Mouse (Mus musculus) cerebellum, adult 11 months (tissue): Measurements from ENCODE around the gene Wdr72.

Experiments used
- DNase-seq: peaks from one replicate; pipeline ENCODE4 v3.0.0; 2022

Wdr72 gene

GRCm38 (mm10) chr9:74248084-74248483 is 137.9 kb downstream of the Wdr72 start:
- DNase-seq, result no peak

- no peak for DNase-seq
Measured at GRCm38 (mm10) chr9:74249486-74249885, 139.3 kb downstream of the Wdr72 start.

- DNase-seq, result no peak
Measured at GRCm38 (mm10) chr9:74250522-74250921, 140.4 kb downstream of the Wdr72 start.

GRCm38 (mm10) chr9:74258389-74258788 is 148.2 kb downstream of the Wdr72 start:
- DNase-seq, result no peak

- no peak for DNase-seq
Measured at GRCm38 (mm10) chr9:74277752-74278385, 167.7 kb downstream of the Wdr72 start.

GRCm38 (mm10) chr9:74282072-74282471 is 171.9 kb downstream of the Wdr72 start:
- DNase-seq, result no peak

- DNase-seq, result no peak
Measured at GRCm38 (mm10) chr9:74286210-74286609, 176.1 kb downstream of the Wdr72 start.

GRCm38 (mm10) chr9:74294479-74294878 is 184.3 kb downstream of the Wdr72 start:
- DNase-seq, result no peak

- no peak for DNase-seq
Measured at GRCm38 (mm10) chr9:74318771-74319170, 208.6 kb downstream of the Wdr72 start.

GRCm38 (mm10) chr9:74324089-74324924 is 214.2 kb downstream of the Wdr72 start:
- DNase-seq, result no peak

GRCm38 (mm10) chr9:74324925-74325295 is 214.8 kb downstream of the Wdr72 start:
- no peak for DNase-seq

GRCm38 (mm10) chr9:74325981-74326380 is 215.8 kb downstream of the Wdr72 start:
- DNase-seq, result no peak

- no peak for DNase-seq
Measured at GRCm38 (mm10) chr9:74328821-74329220, 218.7 kb downstream of the Wdr72 start.

- DNase-seq, result no peak
Measured at GRCm38 (mm10) chr9:74330706-74331495, 220.7 kb downstream of the Wdr72 start.

GRCm38 (mm10) chr9:74332321-74332720 is 222.2 kb downstream of the Wdr72 start:
- DNase-seq, result no peak
